Mouse (Mus musculus): Measurements from ENCODE around the gene 4931440F15Rik.
"Not testable (repeated sequence)": the region's sequence is repeated elsewhere in the genome, so short reads cannot be mapped to it uniquely, and the experiment has no call there.

4931440F15Rik gene

GRCm38 (mm10) chr11:29825271-29825718, at the start of gene 4931440F15Rik:
TSS of gene 4931440F15Rik (minus strand) at chr11:29825668.
- DNase-seq (ENCODE audit: low spot score) = not testable (repeated sequence)

- not testable (repeated sequence) for DNase-seq (ENCODE audit: low spot score)
These were observed 49.3 kb upstream of the 4931440F15Rik start for GRCm38 (mm10) chr11:29874781-29875180.

DNA sequence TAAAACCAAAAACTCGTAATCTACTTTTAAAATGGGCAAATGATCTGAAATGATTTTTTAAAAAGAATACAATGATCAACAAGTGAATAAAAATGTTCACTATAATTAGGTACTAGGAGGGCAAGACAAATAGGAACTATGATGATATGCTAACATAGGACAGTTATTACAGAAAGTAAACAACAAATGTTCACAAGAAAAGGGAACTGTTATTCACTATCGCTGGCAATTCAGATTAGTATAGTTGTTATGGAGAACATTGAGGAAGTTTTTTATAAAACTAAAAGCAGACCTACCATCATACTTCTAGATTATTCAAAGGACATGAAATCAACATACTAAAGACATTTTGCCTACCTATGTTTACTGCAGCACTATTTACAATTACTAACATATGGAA, 44.7 kb upstream of the 4931440F15Rik start:
- no peak for DNase-seq (ENCODE audit: low spot score)

DNA sequence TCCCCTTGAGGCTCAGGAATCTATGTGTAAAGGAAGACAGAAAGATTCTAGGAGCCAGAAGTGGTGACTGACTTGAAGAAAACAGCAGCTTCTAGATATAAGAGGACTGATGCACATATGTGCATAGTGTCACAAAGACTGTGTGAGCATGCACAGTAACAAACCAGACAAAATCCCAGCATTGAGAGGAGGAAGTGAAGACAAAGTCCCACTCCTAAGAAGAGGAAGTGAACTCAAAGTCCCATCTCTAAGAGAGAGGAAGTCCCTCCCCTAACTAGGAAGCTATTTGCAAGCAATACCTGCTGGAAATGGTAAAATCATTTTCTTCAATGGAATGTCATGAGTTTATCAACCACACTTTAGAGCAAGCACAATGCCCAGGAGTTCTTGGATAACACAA, 38.8 kb upstream of the 4931440F15Rik start:
- no peak for DNase-seq (ENCODE audit: low spot score)

GRCm38 (mm10) chr11:29861750-29862397, 36.4 kb upstream of the 4931440F15Rik start:
- no peak for DNase-seq (ENCODE audit: low spot score)

DNA sequence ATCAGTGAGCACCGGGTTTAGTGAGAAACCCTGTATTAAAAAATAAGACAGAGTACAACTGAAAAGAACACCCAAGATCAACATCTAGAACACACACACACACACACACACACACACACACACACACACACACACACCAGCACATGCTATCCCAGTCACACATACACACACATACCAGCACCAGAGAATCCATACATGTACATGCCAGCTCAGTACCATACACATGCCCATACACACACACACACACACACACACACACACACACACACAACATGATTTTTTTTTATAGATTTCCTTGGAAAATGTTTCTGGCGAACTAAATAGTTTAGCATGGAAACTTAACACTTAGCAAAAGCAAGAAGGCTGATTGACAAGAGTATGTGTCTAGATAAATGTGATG, 35.6 kb upstream of the 4931440F15Rik start:
- no peak for DNase-seq (ENCODE audit: low spot score)

GRCm38 (mm10) chr11:29840606-29841227, 15.2 kb upstream of the 4931440F15Rik start:
- no peak for DNase-seq (ENCODE audit: low spot score)

DNA sequence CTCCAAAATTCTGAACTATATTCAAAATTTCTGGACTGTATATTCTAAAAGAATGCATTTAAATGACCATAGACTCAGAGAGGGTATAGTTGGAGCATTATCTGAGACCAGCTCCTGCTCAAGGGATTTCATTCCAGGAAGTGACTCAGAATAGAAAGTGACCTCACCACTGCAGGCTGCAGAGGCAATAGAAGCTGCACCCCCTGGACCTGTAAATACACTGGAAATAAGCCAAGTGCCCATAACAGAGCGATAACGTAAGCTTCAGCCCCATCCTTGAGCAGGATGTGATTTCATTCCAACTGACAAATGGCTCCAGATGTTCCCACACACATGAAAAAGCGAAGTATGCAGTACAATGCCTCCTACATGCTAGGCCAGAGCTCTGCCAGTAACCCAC, 14.3 kb upstream of the 4931440F15Rik start:
- no peak for DNase-seq (ENCODE audit: low spot score)

DNA sequence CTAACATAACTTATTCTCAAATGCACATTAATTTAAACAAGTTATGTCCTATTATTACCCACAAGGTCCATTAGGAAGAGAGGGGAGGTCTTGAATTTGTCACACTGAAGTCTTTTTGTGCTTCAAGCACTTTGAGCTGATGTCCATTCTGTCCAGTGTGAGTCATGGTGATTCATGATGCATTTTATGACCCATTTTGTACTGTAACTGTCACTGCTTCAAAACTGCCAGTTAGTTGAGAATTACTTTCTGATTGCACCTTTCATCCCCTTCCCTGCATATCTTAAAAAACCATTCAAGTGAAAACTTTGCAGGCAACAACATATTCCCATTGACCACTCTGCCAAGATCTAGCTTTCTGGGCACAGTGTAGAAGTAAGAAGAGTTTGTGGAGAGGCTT, 11.6 kb upstream of the 4931440F15Rik start:
- DNase-seq (ENCODE audit: low spot score) = no peak

GRCm38 (mm10) chr11:29827729-29828128, 2.3 kb upstream of the 4931440F15Rik start:
- DNase-seq (ENCODE audit: low spot score) = no peak

DNA sequence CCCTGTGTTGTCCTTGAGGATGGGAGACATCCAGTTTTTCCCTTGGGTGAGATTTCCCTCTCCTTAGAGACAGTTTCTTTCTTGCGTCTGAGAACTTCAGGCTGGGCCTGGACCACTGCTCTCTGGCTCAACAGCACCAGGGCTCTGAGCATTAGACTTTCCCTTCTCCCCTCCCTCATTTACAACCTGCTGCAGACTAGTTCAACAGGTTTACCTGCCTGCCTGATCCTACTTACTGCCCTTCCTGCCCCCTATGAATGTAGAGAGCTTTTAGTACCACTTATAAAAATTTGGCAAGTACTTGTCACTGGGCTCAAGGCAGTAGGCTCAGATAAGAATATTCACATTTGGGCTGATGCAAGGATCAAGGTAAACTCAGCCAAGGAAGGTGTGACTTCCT, 533 bp upstream of the 4931440F15Rik start:
- DNase-seq (ENCODE audit: low spot score) = no peak

DNA sequence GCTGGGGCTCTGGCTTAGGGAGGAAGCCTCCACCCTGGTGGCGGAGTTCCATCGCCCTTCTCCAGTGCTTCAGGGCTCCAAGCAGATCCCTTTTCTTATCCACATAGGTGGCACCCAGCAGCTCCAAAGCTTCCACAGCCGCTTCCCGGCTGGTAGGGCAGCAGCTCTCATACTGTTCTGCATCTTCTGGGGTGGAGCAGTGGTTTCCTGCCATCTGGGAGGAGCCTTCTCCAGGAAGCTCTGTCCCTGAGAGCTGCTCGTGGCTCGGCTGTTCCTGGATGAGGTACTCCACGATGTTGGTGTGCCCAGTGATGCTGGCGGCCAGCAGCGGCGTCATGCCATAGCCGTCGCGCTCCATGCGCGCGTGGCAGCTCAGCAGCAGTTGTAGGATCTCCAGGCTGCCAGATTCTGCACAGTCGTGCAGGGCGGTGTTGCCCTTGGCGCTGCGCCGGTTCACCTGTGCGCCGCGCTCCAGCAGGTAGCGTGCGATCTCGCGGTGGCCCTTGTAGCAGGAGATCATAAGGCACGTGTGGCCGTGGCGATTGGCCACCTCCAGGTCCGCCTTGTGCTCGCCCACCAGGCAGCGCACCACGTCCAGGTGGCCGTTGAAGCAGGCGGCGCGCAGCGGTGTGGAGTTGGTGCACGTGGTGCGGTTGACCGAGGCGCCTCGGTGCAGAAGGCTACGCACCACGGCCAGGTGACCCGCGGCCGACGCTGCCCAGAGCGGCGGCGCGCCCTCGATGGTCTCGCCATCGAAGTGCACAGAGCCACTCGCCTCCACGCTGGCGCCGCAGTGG, 796 bp downstream of the 4931440F15Rik start:
- DNase-seq (ENCODE audit: low spot score) = not testable (repeated sequence)

GRCm38 (mm10) chr11:29823141-29823540, 2.3 kb downstream of the 4931440F15Rik start:
- DNase-seq (ENCODE audit: low spot score) = no peak

- no peak for DNase-seq (ENCODE audit: low spot score)
These were observed 9.8 kb downstream of the 4931440F15Rik start for GRCm38 (mm10) chr11:29815670-29816069.

DNA sequence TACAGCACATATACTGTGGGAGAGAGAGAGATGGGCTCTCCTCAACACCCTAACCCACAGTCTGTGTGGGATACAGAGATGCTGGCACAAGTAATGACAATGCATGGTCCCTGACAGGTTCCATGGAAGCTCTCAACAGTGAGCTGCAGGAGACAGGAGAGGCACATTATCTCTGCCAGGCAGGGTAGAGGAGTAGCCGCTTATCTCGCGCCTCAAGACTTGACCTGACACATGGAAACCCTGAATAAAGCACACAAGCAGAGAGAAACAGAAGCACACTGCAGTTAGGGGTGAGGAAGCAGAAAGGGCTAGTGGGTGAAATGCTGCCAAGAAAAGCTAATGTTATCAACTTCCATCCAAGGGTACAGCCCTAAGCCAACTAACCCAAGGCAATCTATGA, 10.2 kb downstream of the 4931440F15Rik start:
- no peak for DNase-seq (ENCODE audit: low spot score)

GRCm38 (mm10) chr11:29813267-29813666, 12.2 kb downstream of the 4931440F15Rik start:
- no peak for DNase-seq (ENCODE audit: low spot score)

GRCm38 (mm10) chr11:29812475-29812874, 13.0 kb downstream of the 4931440F15Rik start:
- no peak for DNase-seq (ENCODE audit: low spot score)

DNA sequence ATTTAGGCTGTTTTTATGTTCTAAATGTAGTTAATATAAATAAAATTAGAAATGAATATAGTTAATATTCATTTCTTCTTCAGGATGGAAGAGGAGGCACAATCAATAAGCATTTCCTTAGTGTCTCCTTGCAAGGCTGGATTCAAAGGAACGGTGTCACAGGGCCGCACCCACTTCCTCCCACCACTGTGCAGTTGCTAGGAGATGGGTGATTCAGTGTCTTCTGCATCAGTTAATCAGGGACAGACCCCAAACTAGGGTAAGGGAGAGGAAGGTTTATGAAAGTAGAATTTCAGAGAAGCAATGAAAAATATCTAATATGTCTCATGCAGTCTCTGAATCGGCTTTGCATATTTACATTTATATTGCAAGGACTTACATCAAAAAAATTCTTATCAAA, 15.1 kb downstream of the 4931440F15Rik start:
- no peak for DNase-seq (ENCODE audit: low spot score)

- no peak for DNase-seq (ENCODE audit: low spot score)
These were observed 16.4 kb downstream of the 4931440F15Rik start for GRCm38 (mm10) chr11:29808981-29809589.

GRCm38 (mm10) chr11:29808173-29808980, 17.1 kb downstream of the 4931440F15Rik start:
- DNase-seq (ENCODE audit: low spot score) = no peak

- no peak for DNase-seq (ENCODE audit: low spot score)
These were observed 18.1 kb downstream of the 4931440F15Rik start for GRCm38 (mm10) chr11:29807325-29807724.

All from ovary, postnatal 10 days (tissue).